Mouse (Mus musculus) sigmoid colon, adult 10 weeks (tissue): ENCODE measurements around the gene Olfr1459. TPM values are rescaled to one million over a fixed set of nuclear protein-coding genes. Genes with fewer than 3 reads are reported as not detected.

Experiments used
- polyA plus RNA-seq: library from polyadenylated mRNA; stranded (reverse); fragments of 350-450 nt; fragmentation: Illumina TruSeq; extraction: RNeasy Lipid Tissue Mini Kit (QIAGEN cat#74804); gene quantifications from one replicate; pipeline ENCODE4 v1.2.3, GENCODE M21; 2014; ENCODE audit warnings: low read depth, low replicate concordance

The Olfr1459 gene
- polyA plus RNA-seq = not detected

DNA sequence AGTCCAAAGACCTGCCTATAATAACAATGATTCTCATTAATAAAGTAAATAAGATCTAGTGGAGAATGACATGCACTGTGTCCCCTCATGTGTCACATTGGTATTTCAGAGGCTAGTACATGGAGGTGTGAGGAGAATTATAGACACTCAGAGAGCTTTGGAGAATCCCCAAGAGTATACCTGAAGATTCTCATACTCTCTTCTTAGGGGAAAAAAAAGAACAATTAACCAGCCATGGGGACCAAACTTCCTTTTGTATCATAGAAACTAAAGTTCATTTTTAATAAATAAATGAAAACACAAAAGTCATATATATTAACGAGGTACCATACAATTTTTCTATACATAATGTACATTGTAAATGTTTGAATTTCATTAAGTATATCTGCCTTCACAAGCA lies at the start of gene Olfr1459:
TSS of gene Olfr1459 (minus strand) at position 101 of the 400 bp plus-strand sequence.

DNA sequence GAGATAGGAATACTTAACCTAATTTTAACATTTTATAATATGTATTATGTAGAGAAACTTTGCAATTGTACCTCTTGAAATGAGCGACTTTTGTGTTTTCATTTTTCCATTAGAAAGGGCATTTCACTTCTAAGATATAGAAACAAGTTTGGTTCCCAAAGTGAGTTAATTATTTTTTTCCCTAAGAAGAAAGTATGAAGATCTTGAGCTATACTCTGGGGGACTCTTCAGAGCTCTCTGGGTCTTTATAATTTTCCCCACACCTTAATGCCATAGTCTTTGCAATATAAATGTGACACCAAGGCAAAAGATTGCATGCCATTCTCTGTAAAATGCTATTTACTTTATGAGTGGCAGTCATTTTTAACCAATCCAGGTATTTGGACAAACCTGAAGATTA lies 36.1 kb upstream of the Olfr1459 start, which contains the start of gene Olfr1462:
TSS of gene Olfr1462 (plus strand) at position 301 of the 400 bp plus-strand sequence.

DNA sequence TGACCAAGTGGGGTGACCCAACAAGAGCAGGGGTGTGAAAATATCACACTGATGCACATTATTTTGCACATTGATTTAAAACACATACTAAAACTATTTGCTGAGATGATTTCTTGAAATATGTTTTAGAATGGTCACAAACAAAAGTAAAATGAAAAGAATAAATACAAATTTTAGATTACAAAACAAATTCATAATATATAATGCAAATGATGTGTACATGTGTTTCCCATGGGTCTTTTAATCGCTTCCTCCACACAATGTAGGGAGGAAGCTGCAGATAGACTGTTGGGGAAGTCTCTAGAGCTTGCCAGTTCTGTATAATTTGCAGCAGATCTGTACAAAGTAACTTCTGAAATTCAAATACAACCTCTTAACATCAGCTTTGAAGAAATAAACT lies 13.4 kb upstream of the Olfr1459 start, which contains the start of gene Olfr1461:
TSS of gene Olfr1461 (plus strand) at position 301 of the 400 bp plus-strand sequence.

DNA sequence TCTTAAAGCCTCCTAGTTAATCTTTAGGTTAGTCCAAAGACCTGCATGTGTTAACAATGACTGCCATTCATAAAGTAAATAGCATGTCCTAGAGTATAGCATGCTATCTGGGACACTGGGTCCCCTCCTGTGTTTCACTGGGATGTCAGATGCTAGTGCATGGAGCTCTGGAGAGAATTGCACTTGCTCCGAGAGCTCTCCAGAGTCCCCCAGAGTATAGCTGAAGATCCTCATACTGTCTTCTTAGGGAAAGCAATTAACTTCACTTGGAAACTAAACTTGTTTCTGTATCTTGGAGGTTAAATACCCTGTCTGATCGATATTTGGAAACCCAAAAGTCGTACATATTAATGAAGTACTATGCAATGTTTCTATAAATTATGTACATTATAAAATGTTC lies 42.7 kb downstream of the Olfr1459 start, which contains the start of gene Olfr1458:
TSS of gene Olfr1458 (minus strand) at position 101 of the 400 bp plus-strand sequence.

DNA sequence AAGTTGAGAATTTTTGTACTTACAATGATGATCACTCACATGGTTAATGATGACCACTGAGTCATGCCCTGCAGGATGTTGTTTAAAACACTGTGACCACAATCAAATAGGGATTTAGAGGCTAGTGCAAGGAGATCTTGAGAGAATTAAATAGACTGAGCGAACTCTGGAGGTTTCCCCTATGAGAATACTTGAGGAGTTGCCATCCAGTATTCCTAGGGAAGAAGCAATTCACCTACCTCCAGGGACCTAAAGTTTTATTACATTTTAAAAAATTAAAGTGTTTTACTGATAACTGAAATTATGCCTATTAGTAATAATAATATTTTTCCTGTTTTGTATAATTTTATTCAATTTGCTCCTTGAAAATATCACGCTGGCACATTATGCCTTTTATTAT lies 51.6 kb downstream of the Olfr1459 start, which contains the start of gene Olfr1457:
TSS of gene Olfr1457 (minus strand) at position 101 of the 400 bp plus-strand sequence.

Other genes with a start within 250 kb of the Olfr1459 start
- gene Olfr1447, start 245.8 kb downstream of the Olfr1459 start, polyA plus RNA-seq = not detected
- not detected for gene Olfr1448, start 225.1 kb downstream of the Olfr1459 start, polyA plus RNA-seq
- not detected for gene Olfr1449, start 218.7 kb downstream of the Olfr1459 start, polyA plus RNA-seq
- gene Olfr1450, start 199.3 kb downstream of the Olfr1459 start, polyA plus RNA-seq = not detected
- gene Olfr1451, start 154.5 kb downstream of the Olfr1459 start, polyA plus RNA-seq = not detected
- gene Olfr1453, start 121.2 kb downstream of the Olfr1459 start, polyA plus RNA-seq = not detected
- not detected for gene Olfr1454, start 88.9 kb downstream of the Olfr1459 start, polyA plus RNA-seq
- not detected for gene Olfr1457, start 51.7 kb downstream of the Olfr1459 start, polyA plus RNA-seq
- gene Olfr1458, start 42.8 kb downstream of the Olfr1459 start, polyA plus RNA-seq = not detected
- gene Olfr1461, start 13.5 kb upstream of the Olfr1459 start, polyA plus RNA-seq = not detected
- gene Olfr1462, start 36.2 kb upstream of the Olfr1459 start, polyA plus RNA-seq = not detected
- not detected for gene Olfr1463, start 81.8 kb upstream of the Olfr1459 start, polyA plus RNA-seq
- gene Olfr1465, start 166.0 kb upstream of the Olfr1459 start, polyA plus RNA-seq = not detected
- not detected for gene Olfr1466, start 189.3 kb upstream of the Olfr1459 start, polyA plus RNA-seq
- gene Olfr1467, start 212.7 kb upstream of the Olfr1459 start, polyA plus RNA-seq = not detected